Mouse (Mus musculus) stomach, postnatal 0 days (tissue): Measurements from ENCODE around the gene Olfr486. TPM values are rescaled to one million over a fixed set of nuclear protein-coding genes. Genes with fewer than 3 reads are reported as not detected.
"Not testable (repeated sequence)": the region's sequence is repeated elsewhere in the genome, so short reads cannot be mapped to it uniquely, and the experiment has no call there.

ENCODE experiments used
- ATAC-seq: fragments of 200-750 bp; cut with Nextera tagmentation; 2 replicates; pipeline ENCODE4 v1.8.0; 2017; ENCODE audit not compliant: low FRiP score, low TSS enrichment
- DNase-seq: peaks from one replicate; pipeline ENCODE4 v3.0.0-alpha.2; 2016; ENCODE audit warnings: low spot score
- H3K27ac ChIP-seq: fragments of 300-500 bp; sonication (generic); replicated peaks from 2 replicates; pipeline ENCODE4 v1.5.1; 2014; ENCODE audit warnings: mild to moderate bottlenecking, control low read depth
- H3K27me3 ChIP-seq: fragments of 300-500 bp; sonication (generic); 2 replicates; pipeline ENCODE4 v1.6.1; 2014; ENCODE audit warnings: low read length; ENCODE audit not compliant: control insufficient read depth, insufficient read depth
- H3K36me3 ChIP-seq: fragments of 300-500 bp; sonication (generic); 2 replicates; pipeline ENCODE4 v1.6.1; 2014; ENCODE audit warnings: low read length, mixed read lengths; ENCODE audit not compliant: control insufficient read depth, insufficient read depth
- H3K4me1 ChIP-seq: fragments of 300-500 bp; sonication (generic); replicated peaks from 2 replicates; pipeline ENCODE4 v1.6.1; 2014; ENCODE audit warnings: antibody characterized with exemption; ENCODE audit not compliant: control insufficient read depth, insufficient read depth
- H3K4me2 ChIP-seq: fragments of 300-500 bp; sonication (generic); replicated peaks from 2 replicates; pipeline ENCODE4 v1.6.1; 2014; ENCODE audit warnings: low read depth, mild to moderate bottlenecking, control low read depth, moderate library complexity
- H3K4me3 ChIP-seq: fragments of 300-500 bp; sonication (generic); 2 replicates; pipeline ENCODE4 v1.5.1; 2014; ENCODE audit warnings: low read depth, low read length, control low read depth
- H3K9ac ChIP-seq: fragments of 300-500 bp; sonication (generic); 2 replicates; pipeline ENCODE4 v1.6.1; 2014; ENCODE audit warnings: mild to moderate bottlenecking, low read length, control low read depth, mixed read lengths
- H3K9me3 ChIP-seq: fragments of 300-500 bp; sonication (generic); 2 replicates; pipeline ENCODE4 v1.6.1; 2016; ENCODE audit warnings: low read length; ENCODE audit not compliant: control insufficient read depth
- CTCF ChIP-seq: IDR thresholded peaks from 2 replicates; pipeline ENCODE4 v1.5.1; 2016; ENCODE audit warnings: antibody characterized with exemption, low read depth, mild to moderate bottlenecking, moderate library complexity
- EP300 ChIP-seq: optimal IDR thresholded peaks from 2 replicates; pipeline ENCODE3; 2016; ENCODE audit warnings: antibody characterized with exemption
- WGBS: fragments of 180-500 bp; shearing (Covaris S2); extraction: QIAGEN DNeasy Blood & Tissue Kit; methylation state at CpG from one replicate; pipeline ENCODE4 v1.1.7; 2014; 5-methylcytosine and 5-hydroxymethylcytosine counted together
- polyA plus RNA-seq: library from polyadenylated mRNA; unstranded; fragments of >200 nt; fragmentation: Nextera tagmentation; extraction: Ambion mirVana; gene quantifications from 2 replicates; pipeline ENCODE4 v1.2.1, GENCODE M21; 2015

Olfr486 gene
- polyA plus RNA-seq, result not detected in 2 replicates

DNA sequence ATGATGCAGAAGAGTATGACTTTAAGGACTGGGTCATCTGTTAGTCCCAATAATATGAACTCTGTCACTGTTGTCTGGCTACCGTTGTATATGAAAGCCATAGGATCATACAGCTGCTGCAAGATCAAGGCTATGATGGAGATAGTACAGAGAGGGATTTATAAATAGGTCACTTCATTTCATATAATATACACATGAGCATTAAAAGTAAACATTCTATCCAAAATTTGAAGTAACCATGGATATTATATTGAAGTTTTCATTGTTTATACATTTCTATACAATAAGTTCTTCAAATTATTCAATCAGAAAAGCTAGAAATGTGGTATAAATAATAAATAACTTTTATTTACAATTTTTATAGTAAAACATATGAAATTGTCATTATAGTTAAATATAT, at the start of gene Olfr486:
Gene Olfr486 (minus strand): TSS at position 101 of the 400 bp plus-strand sequence.
- not testable (repeated sequence) for H3K4me3 ChIP-seq, H3K9ac ChIP-seq, DNase-seq, H3K27ac ChIP-seq, H3K9me3 ChIP-seq, H3K27me3 ChIP-seq, H3K36me3 ChIP-seq, ATAC-seq, H3K4me2 ChIP-seq, H3K4me1 ChIP-seq
- WGBS, result 83% methylated on average over 1 of the region's 1 CpGs

DNA sequence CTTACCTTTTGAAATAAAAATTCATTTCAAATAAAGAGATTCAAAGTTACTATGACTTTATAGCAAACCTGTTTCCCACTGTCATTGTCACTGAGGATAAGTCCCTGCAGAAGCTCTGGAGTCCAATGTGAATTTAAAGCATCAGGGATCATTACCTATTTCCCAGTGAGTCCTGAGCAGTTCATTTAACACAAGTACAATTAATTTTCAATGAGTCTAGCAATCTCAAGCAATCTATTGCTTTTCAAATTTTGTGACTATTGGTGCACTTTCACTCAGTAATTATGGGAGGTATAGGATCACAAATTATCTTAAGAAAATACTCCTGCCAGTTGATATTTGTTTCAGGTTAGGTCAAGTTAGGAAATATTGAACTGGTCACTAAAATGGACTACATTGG, 42.0 kb upstream of the Olfr486 start, which contains the start of gene Olfr487:
Gene Olfr487 (minus strand): TSS at position 101 of the 400 bp plus-strand sequence.
- not testable (repeated sequence) for H3K27ac ChIP-seq, DNase-seq, H3K9me3 ChIP-seq, ATAC-seq, H3K27me3 ChIP-seq, H3K4me2 ChIP-seq, H3K36me3 ChIP-seq, H3K4me1 ChIP-seq, H3K9ac ChIP-seq, H3K4me3 ChIP-seq

DNA sequence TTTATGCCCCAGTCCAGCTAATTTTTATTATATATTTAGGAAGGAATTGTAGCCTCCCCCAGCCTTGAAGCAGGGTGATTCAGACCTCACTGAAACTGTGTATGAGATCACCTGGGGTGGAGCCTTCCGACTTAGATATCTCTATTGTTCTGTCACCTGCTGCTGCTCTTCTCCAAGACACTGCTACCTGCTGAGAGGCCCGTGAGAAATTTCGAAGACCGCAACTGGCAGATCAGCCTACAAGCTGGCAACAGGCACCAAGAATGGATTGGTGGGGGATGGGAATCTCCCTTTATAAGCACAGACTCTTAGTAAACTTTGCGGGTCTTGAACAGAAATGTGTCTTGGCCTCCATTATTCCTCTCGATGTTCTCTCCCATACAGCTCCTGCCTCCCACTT, 24.4 kb upstream of the Olfr486 start:
- no peaks in the 10 kb centered on the region for H3K27me3 ChIP-seq
- no peak overlapping the region for H3K4me3 ChIP-seq
- WGBS, result 72% methylated on average over 6 of the region's 6 CpGs
- no peak for ATAC-seq
- H3K4me1 ChIP-seq, result no peaks in the 10 kb centered on the region
- no peak overlapping the region for H3K27ac ChIP-seq
- no peak overlapping the region for H3K9ac ChIP-seq
- DNase-seq, result no peak
- H3K4me2 ChIP-seq, result no peak overlapping the region
- no peaks in the 10 kb centered on the region for H3K36me3 ChIP-seq
- no peaks in the 10 kb centered on the region for H3K9me3 ChIP-seq
- TF ChIP-seq EP300 (no peak), CTCF (no peak)

DNA sequence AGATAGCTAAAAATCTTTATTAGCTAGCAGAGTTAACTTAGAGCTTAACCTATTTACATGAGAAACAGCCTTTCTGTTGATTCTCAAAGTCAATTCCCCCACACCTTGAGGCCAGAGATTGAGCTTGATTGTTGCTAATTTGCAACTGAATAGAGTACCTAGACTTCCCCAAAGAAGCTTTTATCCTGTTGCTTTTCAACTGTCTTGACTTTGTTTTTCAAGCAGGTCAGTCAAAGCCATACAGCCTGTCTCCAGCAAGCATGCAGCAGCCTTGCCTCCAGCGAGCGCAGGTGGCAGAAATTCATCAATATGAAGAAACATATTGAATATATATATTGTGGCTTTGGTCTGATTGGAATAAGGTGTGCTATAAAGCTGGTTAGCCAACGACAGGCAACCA, 23.8 kb upstream of the Olfr486 start:
- H3K36me3 ChIP-seq, DNase-seq, ATAC-seq, H3K9me3 ChIP-seq, H3K27ac ChIP-seq, H3K4me1 ChIP-seq, H3K27me3 ChIP-seq, H3K4me3 ChIP-seq, H3K9ac ChIP-seq, H3K4me2 ChIP-seq: not testable (repeated sequence)
- 62% methylated on average over 3 of the region's 3 CpGs for WGBS

DNA sequence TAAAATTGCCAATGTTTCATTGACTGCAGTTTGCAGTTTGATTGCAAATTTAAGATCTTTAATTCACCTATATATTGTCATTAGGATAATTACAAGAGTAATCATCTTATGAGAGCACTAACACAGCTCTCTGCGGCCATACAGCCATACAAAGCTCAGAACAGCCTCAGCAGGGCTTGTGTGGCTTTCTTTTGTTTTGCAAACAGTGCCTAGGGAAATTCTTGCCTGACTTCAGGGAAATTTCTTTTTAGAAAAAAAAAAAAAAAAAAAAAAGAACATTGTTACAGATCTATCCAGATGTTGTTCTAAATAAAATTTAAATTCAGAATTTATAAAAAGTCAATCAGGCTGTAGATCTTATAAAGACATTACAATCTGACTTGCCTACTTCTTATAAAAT, 20.2 kb upstream of the Olfr486 start:
- not testable (repeated sequence) for DNase-seq, H3K27ac ChIP-seq, H3K36me3 ChIP-seq, H3K4me1 ChIP-seq, H3K4me3 ChIP-seq, H3K4me2 ChIP-seq, H3K9ac ChIP-seq, H3K9me3 ChIP-seq, ATAC-seq, H3K27me3 ChIP-seq
- WGBS, result 63% methylated on average over 1 of the region's 1 CpGs

DNA sequence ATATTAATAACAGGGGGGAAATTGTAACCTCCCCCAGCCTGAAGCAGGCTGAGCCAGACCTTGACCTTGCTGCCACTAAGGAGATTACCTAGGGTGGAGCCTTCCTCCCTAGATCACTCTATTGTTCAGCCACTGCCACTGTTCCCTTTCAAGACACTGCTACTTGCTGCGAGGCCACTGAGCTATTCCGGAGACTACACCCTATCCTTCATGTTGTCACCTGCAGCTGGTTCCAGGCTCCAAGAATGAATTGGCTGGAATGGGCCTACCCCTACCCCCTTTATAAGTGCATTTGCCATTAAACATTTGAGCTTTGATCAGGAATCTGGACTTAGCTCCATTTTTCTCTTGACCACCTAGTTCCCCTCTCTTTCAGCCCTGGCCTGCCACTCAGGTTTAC, 18.7 kb upstream of the Olfr486 start:
- not testable (repeated sequence) for H3K4me3 ChIP-seq, H3K27me3 ChIP-seq, H3K4me2 ChIP-seq, H3K9ac ChIP-seq, DNase-seq, ATAC-seq, H3K9me3 ChIP-seq, H3K27ac ChIP-seq, H3K36me3 ChIP-seq, H3K4me1 ChIP-seq
- WGBS, result 45% methylated on average over 2 of the region's 2 CpGs

DNA sequence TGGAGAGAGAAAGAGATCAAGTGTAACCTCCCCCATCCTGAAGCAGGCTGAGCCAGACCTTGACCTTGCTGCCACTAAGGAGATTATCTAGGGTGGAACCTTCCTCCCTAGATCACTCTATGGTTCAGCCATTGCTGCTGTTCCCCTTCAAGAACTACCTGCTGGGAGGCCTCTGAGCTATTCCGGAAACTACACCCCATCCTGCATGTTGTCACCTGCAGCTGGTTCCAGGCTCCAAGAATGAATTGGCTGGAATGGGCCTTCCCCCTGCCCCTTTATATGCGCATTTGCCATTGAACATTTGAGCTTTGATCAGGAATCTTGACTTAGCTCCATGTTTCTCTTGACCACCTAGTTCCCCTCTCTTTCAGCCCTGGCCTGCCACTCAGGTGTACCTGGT, 12.7 kb upstream of the Olfr486 start:
- H3K27me3 ChIP-seq, H3K9me3 ChIP-seq, H3K27ac ChIP-seq, H3K36me3 ChIP-seq, H3K9ac ChIP-seq, DNase-seq, ATAC-seq, H3K4me1 ChIP-seq, H3K4me3 ChIP-seq, H3K4me2 ChIP-seq: not testable (repeated sequence)
- WGBS, result 89% methylated on average over 2 of the region's 2 CpGs

DNA sequence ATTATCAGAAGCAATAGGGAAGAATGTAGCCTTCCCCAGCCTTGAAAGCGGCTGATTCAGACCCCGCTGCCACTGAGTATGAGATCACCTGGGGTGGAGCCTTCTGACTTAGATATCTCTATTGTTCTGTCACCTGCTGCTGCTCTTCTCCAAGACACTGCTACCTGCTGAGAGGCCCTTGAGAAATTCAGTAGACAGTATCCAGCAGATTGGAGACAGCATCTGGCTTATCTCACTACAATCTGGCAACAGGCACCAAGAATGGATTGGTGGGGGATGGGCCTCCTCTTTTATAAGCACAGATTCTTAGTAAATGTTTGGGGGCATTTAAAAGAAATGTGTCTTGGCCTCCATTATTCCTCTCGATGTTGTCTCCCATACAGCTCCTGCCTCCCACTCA, 11.9 kb upstream of the Olfr486 start:
- H3K36me3 ChIP-seq, H3K27me3 ChIP-seq, H3K4me2 ChIP-seq, H3K9ac ChIP-seq, H3K4me1 ChIP-seq, ATAC-seq, H3K4me3 ChIP-seq, H3K27ac ChIP-seq, DNase-seq, H3K9me3 ChIP-seq: not testable (repeated sequence)
- 67% methylated on average over 3 of the region's 3 CpGs for WGBS
